16 mouse cellular contexts compared by ENCODE assay signal in genomic region chr3:58487999-58488775, GRCm38 (mm10). TPM values are rescaled to one million over a fixed set of nuclear protein-coding genes. Genes with fewer than 3 reads are reported as not detected.
A peak's percentile ranks its signal among the peaks of the same experiment; 100 is the strongest.
DNase-seq lines count a peak whose midpoint lies in the region; ATAC-seq and TF ChIP-seq lines count a peak whose summit lies in the region.
"Had no signal": no experiment of that assay in that cellular context is flagged by ENCODE, and none has a peak within 500 bp of the region (broad histone marks: within the 10 kb centered on the region; RNA-seq: fewer than 3 reads in every experiment).

No protein-coding gene starts in this region.

- H3K27me3 ChIP-seq in hindbrain, postnatal 0 days (ENCODE audit: insufficient read depth, low read length) = no peaks in the 10 kb centered on the region
- no peaks in the 10 kb centered on the region for H3K27me3 ChIP-seq in hindbrain, embryonic 16.5 days (replicated peaks; ENCODE audit: control insufficient read depth, insufficient read depth, low read length)
- H3K27me3 ChIP-seq: embryonic facial prominence, embryonic 12.5 days; heart, embryonic 12.5 days; liver, embryonic 13.5 days had no signal

- no peak overlapping the region for H3K27ac ChIP-seq in hindbrain, postnatal 0 days
- no peak overlapping the region for H3K27ac ChIP-seq in hindbrain, embryonic 16.5 days (ENCODE audit: low read depth, low read length)
- H3K27ac ChIP-seq: embryonic facial prominence, embryonic 12.5 days; liver, embryonic 13.5 days had no signal

- H3K36me3 ChIP-seq in hindbrain, postnatal 0 days (ENCODE audit: insufficient read depth, low read length) = no peaks in the 10 kb centered on the region
- H3K36me3 ChIP-seq in hindbrain, embryonic 16.5 days (ENCODE audit: control insufficient read depth, insufficient read depth, low read length) = no peaks in the 10 kb centered on the region
- H3K36me3 ChIP-seq: embryonic facial prominence, embryonic 12.5 days; heart, embryonic 12.5 days; liver, embryonic 13.5 days had no signal

- TF ChIP-seq CTCF in hindbrain, postnatal 0 days (IDR thresholded peaks at IDR 0.05; ENCODE audit: low read depth) = peak; percentile 25; the same call in 1 of the 2 replicates

- H3K4me2 ChIP-seq in hindbrain, postnatal 0 days (ENCODE audit: low read depth, low read length) = no peak overlapping the region
- no peak overlapping the region for H3K4me2 ChIP-seq in hindbrain, embryonic 16.5 days (ENCODE audit: low read length)
- H3K4me2 ChIP-seq: embryonic facial prominence, embryonic 12.5 days; heart, embryonic 12.5 days; liver, embryonic 13.5 days had no signal

- H3K4me3 ChIP-seq in hindbrain, postnatal 0 days (ENCODE audit: low read length) = no peak overlapping the region
- H3K4me3 ChIP-seq in hindbrain, embryonic 16.5 days (ENCODE audit: low read length) = no peak overlapping the region
- H3K4me3 ChIP-seq: embryonic facial prominence, embryonic 12.5 days; heart, embryonic 12.5 days; liver, embryonic 13.5 days had no signal

- DNase-seq in hindbrain, postnatal 0 days (ENCODE audit: low spot score) = no peak
- peak; percentile 68 for DNase-seq in 416B (ENCODE audit: low read depth)
- peak; percentile 40 for DNase-seq in CD4-positive, CD25-positive, alpha-beta regulatory T cell, adult 2 months (ENCODE audit: low read depth, low spot score)
- DNase-seq in brain, adult 2 months (ENCODE audit: low read depth, low spot score) = peak; percentile 25
- DNase-seq in ovary, postnatal 14 days (ENCODE audit: low spot score) = no peak
- DNase-seq in testis, postnatal 10 days (ENCODE audit: low spot score) = no peak
- no peak for DNase-seq in kidney, adult 18-20 months
- DNase-seq: cerebellum, adult 11-12 months; layer of hippocampus, adult 9-11 months; liver, embryonic 13.5 days; thymus, postnatal 25 days had no signal

- H3K4me1 ChIP-seq in hindbrain, postnatal 0 days (ENCODE audit: insufficient read depth, low read length) = no peaks in the 10 kb centered on the region
- H3K4me1 ChIP-seq in hindbrain, embryonic 16.5 days (ENCODE audit: control insufficient read depth, insufficient read depth, low read depth, low read length) = no peaks in the 10 kb centered on the region
- H3K4me1 ChIP-seq: embryonic facial prominence, embryonic 12.5 days; heart, embryonic 12.5 days; liver, embryonic 13.5 days had no signal

- 54% methylated on average over 7 of the region's 8 CpGs for WGBS in hindbrain, postnatal 0 days
- 67% methylated on average over 8 of the region's 8 CpGs for WGBS in hindbrain, embryonic 16.5 days

- ATAC-seq in hindbrain, postnatal 0 days = no peak
- ATAC-seq in hindbrain, embryonic 16.5 days = no peak
- ATAC-seq: forebrain, embryonic 14.5 days; midbrain, embryonic 16.5 days had no signal

- no peaks in the 10 kb centered on the region for H3K9me3 ChIP-seq in hindbrain, postnatal 0 days (ENCODE audit: low read length)
- H3K9me3 ChIP-seq in hindbrain, embryonic 16.5 days (ENCODE audit: control insufficient read depth, low read length) = no peaks in the 10 kb centered on the region
- H3K9me3 ChIP-seq: embryonic facial prominence, embryonic 12.5 days; heart, embryonic 12.5 days had no signal

- H3K9ac ChIP-seq in hindbrain, postnatal 0 days (replicated peaks; ENCODE audit: low read length) = no peak overlapping the region
- no peak overlapping the region for H3K9ac ChIP-seq in hindbrain, embryonic 16.5 days (ENCODE audit: low read depth, low read length)
- H3K9ac ChIP-seq: embryonic facial prominence, embryonic 12.5 days; heart, embryonic 12.5 days; liver, embryonic 13.5 days had no signal

RNA-seq across cellular contexts. Expression of gene Eif2a, which starts 37.4 kb away (rescaled TPM):
- 36.9 and 38.9 TPM in 2 replicates for total RNA-seq in hindbrain, postnatal 0 days (2014; rRNA removed)
- 33.7 and 38.3 TPM in 2 replicates for polyA plus RNA-seq in hindbrain, postnatal 0 days (2015; fragmentation: Nextera tagmentation; extraction: Ambion mirVana)
- 32.6 and 33.0 TPM in 2 replicates for polyA plus RNA-seq in hindbrain, embryonic 16.5 days (2015; fragmentation: Nextera tagmentation; extraction: Ambion mirVana)

RNA-seq across cellular contexts. Expression of gene Serp1, which starts 37.5 kb away (rescaled TPM):
- total RNA-seq in hindbrain, postnatal 0 days (2014; rRNA removed) = 49.9 and 58.7 TPM in 2 replicates
- 63.1 and 63.2 TPM in 2 replicates for polyA plus RNA-seq in hindbrain, postnatal 0 days (2015; fragmentation: Nextera tagmentation; extraction: Ambion mirVana)
- polyA plus RNA-seq in hindbrain, embryonic 16.5 days (2015; fragmentation: Nextera tagmentation; extraction: Ambion mirVana) = 59.2 and 63.1 TPM in 2 replicates

Comparison
In these comparisons a context has a peak if more than half of its experiments do, and no peak if none do; other contexts are left out.
1. DNase-seq: peak in 416B (single experiment), CD4-positive, CD25-positive, alpha-beta regulatory T cell, adult 2 months (single experiment) and brain, adult 2 months (single experiment); none in hindbrain, postnatal 0 days (single experiment), ovary, postnatal 14 days (single experiment), testis, postnatal 10 days (single experiment) and kidney, adult 18-20 months (single experiment).